Mouse (Mus musculus) myocyte (in vitro differentiated cells): Measurements from ENCODE around the gene Susd2. TPM values are rescaled to one million over a fixed set of nuclear protein-coding genes. Genes with fewer than 3 reads are reported as not detected.

Experiments used
- H3K27me3 ChIP-seq: one replicate; pipeline ENCODE4 v1.6.1; 2011; ENCODE audit not compliant: control insufficient read depth, insufficient read depth, insufficient read length
- H3K36me3 ChIP-seq: one replicate; pipeline ENCODE4 v1.6.1; 2011; ENCODE audit not compliant: control insufficient read depth, insufficient read depth
- H3K4me2 ChIP-seq: one replicate; pipeline ENCODE4 v1.6.1; 2011; ENCODE audit warnings: low read depth, control low read depth
- H3K4me3 ChIP-seq: one replicate; pipeline ENCODE4 v1.5.1; 2011; ENCODE audit warnings: mild to moderate bottlenecking, control low read depth, moderate library complexity
- H3K79me2 ChIP-seq: one replicate; pipeline ENCODE4 v1.6.1; 2011; ENCODE audit not compliant: control insufficient read depth, insufficient read depth
- H3ac ChIP-seq: one replicate; pipeline ENCODE4 v1.6.1; 2011; ENCODE audit not compliant: control insufficient read depth, insufficient read length
- CEBPB ChIP-seq: IDR thresholded peaks from 2 replicates; pipeline ENCODE4 v1.6.1; 2011; ENCODE audit warnings: mild to moderate bottlenecking, moderate library complexity; ENCODE audit not compliant: poor library complexity, insufficient read depth, severe bottlenecking
- E2F4 ChIP-seq: IDR thresholded peaks from one replicate; pipeline ENCODE4 v1.6.1; 2011; ENCODE audit warnings: mild to moderate bottlenecking, control low read depth, moderate library complexity; ENCODE audit not compliant: insufficient read depth
- MAX ChIP-seq: IDR thresholded peaks from one replicate; pipeline ENCODE4 v1.6.1; 2011; ENCODE audit warnings: low read depth, mild to moderate bottlenecking, control low read depth
- MYOD1 ChIP-seq, 3 experiments: IDR thresholded peaks; one replicate each; pipeline ENCODE4 v1.6.1; 2011; ENCODE audit warnings: control low read depth in 2 of 3, low read depth in 2 of 3, mild to moderate bottlenecking in 2 of 3, moderate library complexity in 1 of 3; ENCODE audit not compliant: insufficient read length in 2 of 3, control insufficient read depth in 1 of 3
- MYOG ChIP-seq, 3 experiments: IDR thresholded peaks; one replicate each; pipeline ENCODE4 v1.6.1; 2011; ENCODE audit warnings: control low read depth in 2 of 3, low read depth in 2 of 3, mild to moderate bottlenecking in 2 of 3; ENCODE audit not compliant: insufficient read length in 2 of 3, control insufficient read depth in 1 of 3, insufficient read depth in 1 of 3
- POLR2A ChIP-seq: IDR thresholded peaks from one replicate; pipeline ENCODE4 v1.6.1; 2011; ENCODE audit warnings: low read depth, mild to moderate bottlenecking, control low read depth, moderate library complexity; ENCODE audit not compliant: insufficient read length
- POLR2AphosphoS2 ChIP-seq: IDR thresholded peaks from one replicate; pipeline ENCODE4 v1.6.1; 2011; ENCODE audit warnings: low read depth, control low read depth; ENCODE audit not compliant: insufficient read length
- REST ChIP-seq: IDR thresholded peaks from one replicate; pipeline ENCODE4 v1.6.1; 2011; ENCODE audit warnings: mild to moderate bottlenecking, control low read depth, moderate library complexity; ENCODE audit not compliant: insufficient read depth, insufficient read length
- SRF ChIP-seq: IDR thresholded peaks from one replicate; pipeline ENCODE4 v1.6.1; 2011; ENCODE audit warnings: low read depth; ENCODE audit not compliant: control insufficient read depth, insufficient read length
- TCF12 ChIP-seq: IDR thresholded peaks from one replicate; pipeline ENCODE4 v1.6.1; 2011; ENCODE audit warnings: mild to moderate bottlenecking, control low read depth; ENCODE audit not compliant: poor library complexity, insufficient read depth, severe bottlenecking
- TCF3 ChIP-seq: IDR thresholded peaks from one replicate; pipeline ENCODE4 v1.6.1; 2011; ENCODE audit warnings: low read depth, control low read depth; ENCODE audit not compliant: insufficient read length
- USF1 ChIP-seq: IDR thresholded peaks from one replicate; pipeline ENCODE4 v1.6.1; 2011; ENCODE audit warnings: low read depth, mild to moderate bottlenecking, control low read depth, moderate library complexity
- polyA plus RNA-seq: library from polyadenylated mRNA; unstranded; fragments of >200 nt; fragmentation: generic; extraction: Trizol; gene quantifications from one replicate; pipeline ENCODE4 v1.2.1, GENCODE M21; 2012; ENCODE audit warnings: missing spikeins

The Susd2 gene
- polyA plus RNA-seq, 1 experiment = 0.12 TPM

- Histone ChIP-seq H3K79me2 (no peaks in the 10 kb centered on the region), H3K4me2 (no peak overlapping the region), H3K36me3 (no peaks in the 10 kb centered on the region)
Measured at GRCm38 (mm10) chr10:75675594-75675993, 31.8 kb upstream of the Susd2 start.

DNA sequence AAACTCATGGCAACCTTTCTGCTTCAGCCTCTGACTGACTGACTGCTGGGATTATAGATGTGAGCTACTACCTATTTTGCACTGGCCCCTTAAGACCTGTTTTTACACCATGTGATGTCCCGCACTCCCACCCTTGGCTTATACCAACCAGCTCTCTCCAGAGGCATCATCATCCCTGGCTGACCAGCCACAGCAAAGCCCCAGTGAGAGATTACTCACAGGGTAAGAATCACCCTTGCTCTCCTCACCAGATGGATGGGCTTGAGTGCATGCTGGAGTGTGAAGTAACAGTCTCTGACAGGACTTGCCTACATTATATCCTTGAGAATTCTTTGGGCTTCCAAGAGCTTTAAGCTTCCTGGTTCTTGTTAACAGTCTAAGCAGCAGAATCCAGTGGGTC, 26.1 kb upstream of the Susd2 start:
- Histone ChIP-seq H3K27me3 (no peaks in the 10 kb centered on the region), H3K36me3 (no peaks in the 10 kb centered on the region), H3K4me3 (no peak overlapping the region), H3K79me2 (no peaks in the 10 kb centered on the region), H3K4me2 (no peak overlapping the region), H3ac (no peak overlapping the region)
- TF ChIP-seq POLR2A = no peak
- no peak for TF ChIP-seq TCF12
- TF ChIP-seq TCF3 = no peak
- TF ChIP-seq MYOG (IDR thresholded peaks at IDR 0.05; ENCODE audit: control insufficient read depth in 1 of 3, insufficient read depth in 1 of 3, insufficient read length in 2 of 3, low read depth in 2 of 3) = no peak
- TF ChIP-seq CEBPB = no peak
- no peak for TF ChIP-seq REST
- TF ChIP-seq MAX = no peak
- no peak for TF ChIP-seq E2F4
- TF ChIP-seq USF1 = no peak
- TF ChIP-seq MYOD1 (IDR thresholded peaks at IDR 0.05; ENCODE audit: control insufficient read depth in 1 of 3, insufficient read length in 2 of 3, low read depth in 2 of 3) = no peak
- no peak for TF ChIP-seq SRF
- no peak for TF ChIP-seq POLR2AphosphoS2

More at GRCm38 (mm10) chr10:75675594-75675993, 31.8 kb upstream of the Susd2 start:
- TF ChIP-seq MYOD1 (IDR thresholded peaks at IDR 0.05; ENCODE audit: control insufficient read depth in 1 of 3, insufficient read length in 2 of 3, low read depth in 2 of 3) (no peak), USF1 (no peak), MYOG (IDR thresholded peaks at IDR 0.05; ENCODE audit: control insufficient read depth in 1 of 3, insufficient read depth in 1 of 3, insufficient read length in 2 of 3, low read depth in 2 of 3) (no peak), SRF (no peak), REST (no peak), CEBPB (no peak), TCF3 (no peak), E2F4 (no peak), TCF12 (no peak), POLR2A (no peak), MAX (no peak), POLR2AphosphoS2 (no peak)
- Histone ChIP-seq H3K27me3 (no peaks in the 10 kb centered on the region), H3ac (no peak overlapping the region), H3K4me3 (no peak overlapping the region)

DNA sequence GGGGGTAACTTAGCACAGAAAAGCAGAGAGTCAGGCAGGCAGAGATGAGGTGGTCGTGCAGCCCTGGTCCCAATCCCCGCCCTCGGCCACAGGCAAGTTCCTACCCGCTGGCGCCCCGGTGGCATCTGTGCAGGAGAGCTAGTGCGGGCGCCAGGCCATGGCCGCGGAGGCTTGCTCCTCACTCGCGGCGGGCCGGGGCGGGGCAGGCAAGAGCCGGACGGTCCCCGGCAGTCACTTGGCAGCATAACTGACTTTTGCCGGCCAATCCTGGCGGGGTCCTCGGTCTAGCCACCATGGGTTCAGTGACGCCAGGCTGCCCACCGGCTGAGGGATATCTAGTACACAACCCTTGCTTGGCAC, 24.1 kb upstream of the Susd2 start:
- Histone ChIP-seq H3ac (peak overlapping the region; percentile 36), H3K4me2 (peak overlapping the region; percentile 89), H3K27me3 (no peaks in the 10 kb centered on the region), H3K79me2 (no peaks in the 10 kb centered on the region), H3K4me3 (peak overlapping the region; percentile 49), H3K36me3 (no peaks in the 10 kb centered on the region)
- no peak for TF ChIP-seq SRF
- TF ChIP-seq MYOD1 (IDR thresholded peaks at IDR 0.05; ENCODE audit: control insufficient read depth in 1 of 3, insufficient read length in 2 of 3, low read depth in 2 of 3) = peak in 1 of 3 experiments; percentile 0
- no peak for TF ChIP-seq REST
- TF ChIP-seq POLR2A = peak; percentile 51
- no peak for TF ChIP-seq POLR2AphosphoS2

DNA sequence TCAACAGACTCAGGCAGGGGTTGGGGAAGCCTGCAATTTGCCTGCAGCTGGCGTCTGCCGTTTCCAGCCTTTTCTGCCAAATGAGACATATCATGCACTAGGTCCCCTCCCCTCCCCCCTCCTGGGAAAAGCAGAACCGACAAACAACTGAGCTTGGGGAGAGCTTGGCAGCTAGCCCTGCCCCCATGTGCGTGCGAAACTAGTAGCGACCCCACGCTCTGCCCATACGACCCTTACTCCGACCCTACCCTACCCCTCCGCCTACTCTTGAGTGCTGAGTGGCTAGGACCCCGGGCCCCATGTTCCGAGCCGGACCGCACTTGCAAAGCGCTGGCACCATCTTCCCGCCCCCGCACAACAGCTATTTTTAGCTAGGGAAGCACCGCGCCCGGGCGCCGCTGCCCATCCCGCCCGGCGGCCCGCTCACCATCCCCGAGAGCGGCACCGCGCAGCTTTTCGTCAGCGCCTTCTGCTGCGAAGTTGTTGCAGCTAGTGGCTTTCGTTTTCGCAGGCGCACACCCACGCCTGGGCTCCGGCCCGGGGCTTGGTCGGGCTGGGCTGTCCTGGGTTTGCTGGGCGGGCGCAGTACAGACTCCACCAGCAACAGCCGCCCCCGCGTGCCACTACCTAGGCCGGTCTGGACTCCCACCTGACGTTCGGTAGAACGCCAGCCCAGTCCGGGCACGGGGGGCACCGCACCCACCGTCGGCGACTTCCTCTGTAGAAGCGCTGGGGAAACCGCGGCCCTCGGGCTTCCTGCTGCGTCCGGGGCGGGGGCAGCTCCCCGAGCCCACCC, 23.5 kb upstream of the Susd2 start:
- Histone ChIP-seq H3K79me2 (no peaks in the 10 kb centered on the region), H3K4me3 (peak overlapping the region; percentile 49), H3K36me3 (no peaks in the 10 kb centered on the region), H3K4me2 (peak overlapping the region; percentile 89), H3K27me3 (no peaks in the 10 kb centered on the region), H3ac (peak overlapping the region; percentile 36)
- TF ChIP-seq MYOG (IDR thresholded peaks at IDR 0.05; ENCODE audit: control insufficient read depth in 1 of 3, insufficient read depth in 1 of 3, insufficient read length in 2 of 3, low read depth in 2 of 3) (no peak), USF1 (no peak), TCF12 (no peak), POLR2AphosphoS2 (peak; percentile 8), SRF (no peak), CEBPB (no peak), REST (no peak), MYOD1 (IDR thresholded peaks at IDR 0.05; ENCODE audit: control insufficient read depth in 1 of 3, insufficient read length in 2 of 3, low read depth in 2 of 3) (peak in 2 of 3 experiments; percentile 49 to 68), POLR2A (no peak), MAX (no peak), TCF3 (no peak), E2F4 (no peak)
